ENCODE assay signal across 21 mouse cellular contexts in the genomic region with DNA sequence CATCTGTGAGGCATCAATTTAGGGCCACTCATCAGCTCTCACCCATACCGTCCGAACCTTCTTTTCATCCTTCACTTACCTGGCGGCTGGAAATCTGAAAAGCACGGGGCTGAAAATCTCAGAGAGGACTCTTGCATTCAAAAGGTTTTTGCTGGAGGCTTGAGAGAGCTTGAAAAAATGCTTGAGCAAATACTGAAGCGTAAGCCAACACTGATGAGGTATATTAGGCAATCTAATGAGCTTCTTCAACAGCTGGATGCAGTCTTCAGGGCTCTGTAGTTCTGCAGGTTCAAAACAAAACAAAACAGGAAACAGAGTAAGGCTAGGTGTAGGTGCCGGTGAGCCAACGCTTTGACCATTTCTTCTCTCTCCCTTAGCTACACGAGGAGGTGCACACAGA.
"Had no signal": no experiment of that assay in that cellular context is flagged by ENCODE, and none has a peak within 500 bp of the region (broad histone marks: within the 10 kb centered on the region; RNA-seq: fewer than 3 reads in every experiment).

No protein-coding gene starts in this region.

- H3K36me3 ChIP-seq: midbrain, embryonic 12.5 days; midbrain, embryonic 15.5 days had no signal

- H3K4me2 ChIP-seq: limb, embryonic 13.5 days; liver, embryonic 12.5 days; liver, embryonic 15.5 days; lung, embryonic 15.5 days; midbrain, embryonic 12.5 days; midbrain, embryonic 15.5 days; neural tube, embryonic 13.5 days; stomach, embryonic 15.5 days had no signal

- H3K27ac ChIP-seq: kidney, postnatal 0 days; layer of hippocampus, adult 2 months; limb, embryonic 10.5 days; limb, embryonic 13.5 days; liver, embryonic 12.5 days; liver, embryonic 15.5 days; lung, embryonic 15.5 days; midbrain, embryonic 12.5 days; midbrain, embryonic 15.5 days; neural tube, embryonic 13.5 days; stomach, embryonic 15.5 days had no signal

- H3K9ac ChIP-seq: limb, embryonic 13.5 days; liver, embryonic 12.5 days; liver, embryonic 15.5 days; lung, embryonic 15.5 days; midbrain, embryonic 12.5 days; midbrain, embryonic 15.5 days; neural tube, embryonic 13.5 days; stomach, embryonic 15.5 days had no signal

- ATAC-seq: intestine, embryonic 16.5 days; liver, embryonic 12.5 days; midbrain, embryonic 15.5 days had no signal

- DNase-seq: kidney, adult 18-20 months; kidney, adult 9 months; kidney, postnatal 25 days; layer of hippocampus, adult 9-11 months; liver; lung, postnatal 14 days; retina, postnatal 1 day; right cerebral cortex, postnatal 25 days had no signal

- H3K27me3 ChIP-seq: liver, embryonic 12.5 days; liver, embryonic 15.5 days; lung, embryonic 15.5 days; midbrain, embryonic 12.5 days; midbrain, embryonic 15.5 days; neural tube, embryonic 13.5 days; stomach, embryonic 15.5 days had no signal

- H3K9me3 ChIP-seq: limb, embryonic 10.5 days; limb, embryonic 13.5 days; liver, embryonic 12.5 days; liver, embryonic 15.5 days; lung, embryonic 15.5 days; midbrain, embryonic 12.5 days; midbrain, embryonic 15.5 days; neural tube, embryonic 13.5 days; stomach, embryonic 15.5 days had no signal

- H3K4me3 ChIP-seq: layer of hippocampus, adult 2 months; limb, embryonic 10.5 days; limb, embryonic 13.5 days; liver, embryonic 12.5 days; liver, embryonic 15.5 days; lung, embryonic 15.5 days; midbrain, embryonic 12.5 days; midbrain, embryonic 15.5 days; myocyte; neural tube, embryonic 13.5 days; stomach, embryonic 15.5 days had no signal
